In the genomic region with DNA sequence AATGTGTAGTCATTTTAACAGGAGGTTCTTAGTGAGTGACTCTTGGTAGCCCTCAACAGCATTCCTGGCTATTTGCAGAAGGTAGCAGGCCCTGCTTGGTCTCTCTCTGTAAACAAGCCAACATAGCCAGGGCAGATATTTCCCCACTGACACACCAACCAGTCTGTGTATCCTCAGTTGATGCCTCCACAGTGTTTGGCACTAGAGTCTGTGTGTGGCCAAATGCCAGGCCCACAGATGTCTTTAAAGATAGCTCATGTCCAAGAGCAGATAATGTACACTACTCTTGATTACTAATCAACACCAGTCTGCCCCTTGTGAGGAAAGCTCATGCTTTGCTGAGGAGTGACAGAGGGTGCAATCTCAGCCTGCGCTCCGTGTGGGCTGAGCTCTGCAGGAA, we compare ENCODE assay signal across 16 mouse cellular contexts.
"Had no signal": no experiment of that assay in that cellular context is flagged by ENCODE, and none has a peak within 500 bp of the region (broad histone marks: within the 10 kb centered on the region; RNA-seq: fewer than 3 reads in every experiment).

No protein-coding gene starts in this region.

- H3K27ac ChIP-seq: limb, embryonic 12.5 days; macrophage; midbrain, embryonic 12.5 days; neural tube, embryonic 12.5 days; stomach, embryonic 15.5 days had no signal

- H3K36me3 ChIP-seq: limb, embryonic 12.5 days; midbrain, embryonic 12.5 days; neural tube, embryonic 12.5 days; stomach, embryonic 15.5 days had no signal

- ATAC-seq: hindbrain, embryonic 16.5 days; inflammation-experienced regulatory T-cells, adult 6 months had no signal

- H3K27me3 ChIP-seq: limb, embryonic 12.5 days; neural tube, embryonic 12.5 days; stomach, embryonic 15.5 days had no signal

- H3K9ac ChIP-seq: limb, embryonic 12.5 days; midbrain, embryonic 12.5 days; neural tube, embryonic 12.5 days; stomach, embryonic 15.5 days had no signal

- H3K9me3 ChIP-seq: limb, embryonic 12.5 days; megakaryocyte, embryonic 14.5 days; midbrain, embryonic 12.5 days; neural tube, embryonic 12.5 days; stomach, embryonic 15.5 days had no signal

- DNase-seq: kidney, adult 18-20 months; kidney, postnatal 10 days; kidney, postnatal 4 days; retina, postnatal 1 day; thymus, adult 2 months; thymus, postnatal 25 days had no signal

- H3K4me2 ChIP-seq: limb, embryonic 12.5 days; liver, embryonic 11.5 days; midbrain, embryonic 12.5 days; neural tube, embryonic 12.5 days; stomach, embryonic 15.5 days had no signal

- H3K4me3 ChIP-seq: limb, embryonic 12.5 days; megakaryocyte, embryonic 14.5 days; midbrain, embryonic 12.5 days; myocyte; neural tube, embryonic 12.5 days; stomach, embryonic 15.5 days had no signal
